Mouse (Mus musculus) bone marrow, adult 2 months (tissue): ENCODE data around the gene Mlh1.

Experiments used
- CTCF ChIP-seq: fragments of 200-500 bp; IDR thresholded peaks from 2 replicates; pipeline ENCODE4 v1.5.1; 2011; ENCODE audit warnings: low read length, control low read depth; ENCODE audit not compliant: control insufficient read depth, insufficient read depth
- POLR2A ChIP-seq: fragments of 200-500 bp; IDR thresholded peaks from 2 replicates; pipeline ENCODE4 v1.6.1; 2011; ENCODE audit warnings: low read depth, mild to moderate bottlenecking, control low read depth, low read length, borderline replicate concordance; ENCODE audit not compliant: control insufficient read depth

DNA sequence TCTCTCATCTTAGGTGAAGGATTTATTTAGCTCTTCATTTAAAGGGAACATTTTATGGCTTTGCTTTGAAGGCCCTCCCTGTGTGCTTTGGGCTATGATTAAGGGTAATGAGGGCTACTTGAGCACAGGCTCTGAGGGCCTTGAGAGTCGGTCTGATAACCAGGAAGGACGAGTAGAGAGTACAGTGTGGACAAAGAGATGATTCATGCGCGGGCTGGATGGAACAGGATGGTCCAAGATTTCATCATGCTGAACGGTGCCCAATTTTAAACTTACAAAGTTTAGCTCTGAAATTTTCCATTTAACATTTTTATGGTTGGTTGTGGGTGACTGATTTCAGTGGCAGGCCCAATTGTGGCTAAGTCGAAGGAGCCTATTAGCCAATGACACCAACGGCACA, 34.6 kb upstream of the Mlh1 start:
- TF ChIP-seq CTCF (no peak), POLR2A (no peak)
